Mouse (Mus musculus) hindbrain, embryonic 15.5 days (tissue): ENCODE results near the gene Rfwd3. TPM values are rescaled to one million over a fixed set of nuclear protein-coding genes. Genes with fewer than 3 reads are reported as not detected.
"Not testable (repeated sequence)": the region's sequence is repeated elsewhere in the genome, so short reads cannot be mapped to it uniquely, and the experiment has no call there.

Experiments
- ATAC-seq: fragments of 200-750 bp; cut with Nextera tagmentation; 2 replicates; pipeline ENCODE4 v1.8.0; 2017; ENCODE audit warnings: low read depth, moderate number of reproducible peaks, moderate TSS enrichment; ENCODE audit not compliant: low FRiP score
- H3K27ac ChIP-seq: fragments of 300-500 bp; sonication (generic); replicated peaks from 2 replicates; pipeline ENCODE4 v1.5.1; 2015; ENCODE audit warnings: mild to moderate bottlenecking, inconsistent platforms
- H3K27me3 ChIP-seq: fragments of 300-500 bp; sonication (generic); 2 replicates; pipeline ENCODE4 v1.6.1; 2015; ENCODE audit warnings: control low read depth, inconsistent platforms
- H3K36me3 ChIP-seq: fragments of 300-500 bp; sonication (generic); 2 replicates; pipeline ENCODE4 v1.6.1; 2015; ENCODE audit warnings: control low read depth, inconsistent platforms
- H3K4me1 ChIP-seq: fragments of 300-500 bp; sonication (generic); replicated peaks from 2 replicates; pipeline ENCODE4 v1.6.1; 2015; ENCODE audit warnings: control low read depth, inconsistent platforms
- H3K4me2 ChIP-seq: fragments of 300-500 bp; sonication (generic); 2 replicates; pipeline ENCODE4 v1.6.1; 2015; ENCODE audit warnings: moderate library complexity, mild to moderate bottlenecking, inconsistent platforms
- H3K4me3 ChIP-seq: fragments of 300-500 bp; sonication (generic); 2 replicates; pipeline ENCODE4 v1.5.1; 2015; ENCODE audit warnings: mild to moderate bottlenecking, inconsistent platforms
- H3K9ac ChIP-seq: fragments of 300-500 bp; sonication (generic); 2 replicates; pipeline ENCODE4 v1.6.1; 2015; ENCODE audit warnings: inconsistent platforms
- H3K9me3 ChIP-seq: fragments of 300-500 bp; sonication (generic); 2 replicates; pipeline ENCODE4 v1.6.1; 2016; ENCODE audit warnings: control low read depth, inconsistent platforms
- WGBS: fragments of 180-500 bp; shearing (Covaris S2); methylation state at CpG from one replicate; pipeline ENCODE4 v1.1.7; 2015; 5-methylcytosine and 5-hydroxymethylcytosine counted together
- polyA plus RNA-seq: library from polyadenylated mRNA; unstranded; fragments of >200 nt; fragmentation: Nextera tagmentation; extraction: Ambion mirVana; gene quantifications from 2 replicates; pipeline ENCODE4 v1.2.1, GENCODE M21; 2015

Rfwd3 gene
- polyA plus RNA-seq, 1 experiment from 2014 or later: 23.7 TPM

- H3K4me1 ChIP-seq, H3K27ac ChIP-seq, H3K4me2 ChIP-seq, H3K4me3 ChIP-seq, H3K9ac ChIP-seq, H3K27me3 ChIP-seq, H3K9me3 ChIP-seq, ATAC-seq, H3K36me3 ChIP-seq: not testable (repeated sequence)
- WGBS: 96% methylated on average over 15 of the region's 15 CpGs
Measured at GRCm38 (mm10) chr8:111310006-111310405, 10.0 kb upstream of the Rfwd3 start.

- no peak overlapping the region for H3K27ac ChIP-seq
- no peak overlapping the region for H3K4me2 ChIP-seq
- no peaks in the 10 kb centered on the region for H3K9me3 ChIP-seq
- H3K9ac ChIP-seq: no peak overlapping the region
- H3K36me3 ChIP-seq: no peaks in the 10 kb centered on the region
- 24% methylated on average over 5 of the region's 5 CpGs for WGBS
- H3K4me3 ChIP-seq: no peak overlapping the region
- no peaks in the 10 kb centered on the region for H3K27me3 ChIP-seq
- ATAC-seq: no peak
- no peaks in the 10 kb centered on the region for H3K4me1 ChIP-seq
Measured at GRCm38 (mm10) chr8:111305031-111305730, 5.2 kb upstream of the Rfwd3 start.

- 96% methylated on average over 3 of the region's 3 CpGs for WGBS
Measured at GRCm38 (mm10) chr8:111304359-111304758, 4.3 kb upstream of the Rfwd3 start.

GRCm38 (mm10) chr8:111303076-111303803 lies 3.2 kb upstream of the Rfwd3 start:
- H3K36me3 ChIP-seq: not testable (repeated sequence)
- WGBS: 85% methylated on average over 5 of the region's 5 CpGs

More at GRCm38 (mm10) chr8:111304359-111304758, 4.3 kb upstream of the Rfwd3 start:
- H3K4me2 ChIP-seq: no peak overlapping the region
- H3K27me3 ChIP-seq: no peaks in the 10 kb centered on the region
- H3K4me1 ChIP-seq: peaks cover under 1% of the 10 kb centered on the region
- no peak overlapping the region for H3K4me3 ChIP-seq
- no peaks in the 10 kb centered on the region for H3K36me3 ChIP-seq
- no peak for ATAC-seq
- H3K27ac ChIP-seq: no peak overlapping the region
- no peaks in the 10 kb centered on the region for H3K9me3 ChIP-seq
- H3K9ac ChIP-seq: no peak overlapping the region

GRCm38 (mm10) chr8:111300597-111301546 lies 850 bp upstream of the Rfwd3 start:
- Histone ChIP-seq H3K9me3 (no peaks in the 10 kb centered on the region), H3K4me3 (peak overlapping the region; percentile 77), H3K36me3 (peaks cover 7% of the 10 kb centered on the region), H3K27ac (no peak overlapping the region), H3K4me1 (peaks cover 17% of the 10 kb centered on the region), H3K27me3 (no peaks in the 10 kb centered on the region), H3K4me2 (peak overlapping the region; percentile 72), H3K9ac (no peak overlapping the region)
- 65% methylated on average over 11 of the region's 11 CpGs for WGBS
- ATAC-seq: no peak

More at GRCm38 (mm10) chr8:111303076-111303803, 3.2 kb upstream of the Rfwd3 start:
- ATAC-seq, H3K9me3 ChIP-seq, H3K9ac ChIP-seq, H3K4me3 ChIP-seq, H3K27ac ChIP-seq, H3K27me3 ChIP-seq, H3K4me2 ChIP-seq: not testable (repeated sequence)
- peaks cover 10% of the 10 kb centered on the region for H3K4me1 ChIP-seq

- WGBS: under 1% methylated on average over 28 of the region's 28 CpGs
- peaks cover 17% of the 10 kb centered on the region for H3K4me1 ChIP-seq
Measured at GRCm38 (mm10) chr8:111299363-111299820, 630 bp downstream of the Rfwd3 start.

GRCm38 (mm10) chr8:111298011-111298410 lies 2.0 kb downstream of the Rfwd3 start:
- H3K27ac ChIP-seq: no peak overlapping the region
- WGBS: 92% methylated on average over 1 of the region's 1 CpGs
- no peak overlapping the region for H3K9ac ChIP-seq
- H3K4me1 ChIP-seq: peaks cover 17% of the 10 kb centered on the region
- ATAC-seq: no peak
- no peak overlapping the region for H3K4me3 ChIP-seq
- 0 out of 2 replicates have a peak overlapping the region, but pooled peaks have one; percentile 4 for H3K4me2 ChIP-seq
- no peaks in the 10 kb centered on the region for H3K27me3 ChIP-seq
- no peaks in the 10 kb centered on the region for H3K9me3 ChIP-seq
- H3K36me3 ChIP-seq: peaks cover 20% of the 10 kb centered on the region

More at GRCm38 (mm10) chr8:111299363-111299820, 630 bp downstream of the Rfwd3 start:
- H3K4me3 ChIP-seq: peak overlapping the region; percentile 77
- peak overlapping the region; percentile 61 for H3K9ac ChIP-seq
- H3K4me2 ChIP-seq: peak overlapping the region; percentile 72
- peak overlapping the region; percentile 76 for H3K27ac ChIP-seq
- no peaks in the 10 kb centered on the region for H3K9me3 ChIP-seq
- no peak for ATAC-seq
- peaks cover 7% of the 10 kb centered on the region for H3K36me3 ChIP-seq
- H3K27me3 ChIP-seq: no peaks in the 10 kb centered on the region

- Histone ChIP-seq H3K9me3 (no peaks in the 10 kb centered on the region), H3K4me2 (no peak overlapping the region), H3K4me3 (no peak overlapping the region), H3K4me1 (no peaks in the 10 kb centered on the region), H3K36me3 (peaks cover 55% of the 10 kb centered on the region), H3K9ac (no peak overlapping the region), H3K27me3 (no peaks in the 10 kb centered on the region), H3K27ac (no peak overlapping the region)
- WGBS: 96% methylated on average over 7 of the region's 7 CpGs
- no peak for ATAC-seq
Measured at GRCm38 (mm10) chr8:111291733-111292132, 8.3 kb downstream of the Rfwd3 start.

- Histone ChIP-seq H3K9me3 (no peaks in the 10 kb centered on the region), H3K36me3 (peaks cover 60% of the 10 kb centered on the region), H3K27me3 (no peaks in the 10 kb centered on the region), H3K4me2 (no peak overlapping the region), H3K27ac (no peak overlapping the region), H3K4me3 (no peak overlapping the region), H3K4me1 (no peaks in the 10 kb centered on the region), H3K9ac (no peak overlapping the region)
- 97% methylated on average over 7 of the region's 7 CpGs for WGBS
- no peak for ATAC-seq
Measured at GRCm38 (mm10) chr8:111290586-111290985, 9.4 kb downstream of the Rfwd3 start.

GRCm38 (mm10) chr8:111285603-111286002 lies 14.4 kb downstream of the Rfwd3 start:
- no peak for ATAC-seq
- H3K4me3 ChIP-seq: no peak overlapping the region
- WGBS: 96% methylated on average over 4 of the region's 4 CpGs
- H3K9me3 ChIP-seq: no peaks in the 10 kb centered on the region
- no peak overlapping the region for H3K4me2 ChIP-seq
- H3K27ac ChIP-seq: no peak overlapping the region
- H3K4me1 ChIP-seq: no peaks in the 10 kb centered on the region
- no peaks in the 10 kb centered on the region for H3K27me3 ChIP-seq
- H3K36me3 ChIP-seq: peaks cover 63% of the 10 kb centered on the region
- no peak overlapping the region for H3K9ac ChIP-seq

- Histone ChIP-seq H3K4me1 (no peaks in the 10 kb centered on the region), H3K4me2 (no peak overlapping the region), H3K36me3 (peaks cover 68% of the 10 kb centered on the region), H3K27ac (no peak overlapping the region), H3K9me3 (no peaks in the 10 kb centered on the region), H3K9ac (no peak overlapping the region), H3K4me3 (no peak overlapping the region), H3K27me3 (no peaks in the 10 kb centered on the region)
- WGBS: 95% methylated on average over 3 of the region's 3 CpGs
- ATAC-seq: no peak
Measured at GRCm38 (mm10) chr8:111282093-111282492, 17.9 kb downstream of the Rfwd3 start.
